Mouse (Mus musculus): Measurements from ENCODE around the gene Slc35f4. TPM values are rescaled to one million over a fixed set of nuclear protein-coding genes. Genes with fewer than 3 reads are reported as not detected.

The Slc35f4 gene
- polyA plus RNA-seq, 1 experiment from 2014 or later = not detected

DNA sequence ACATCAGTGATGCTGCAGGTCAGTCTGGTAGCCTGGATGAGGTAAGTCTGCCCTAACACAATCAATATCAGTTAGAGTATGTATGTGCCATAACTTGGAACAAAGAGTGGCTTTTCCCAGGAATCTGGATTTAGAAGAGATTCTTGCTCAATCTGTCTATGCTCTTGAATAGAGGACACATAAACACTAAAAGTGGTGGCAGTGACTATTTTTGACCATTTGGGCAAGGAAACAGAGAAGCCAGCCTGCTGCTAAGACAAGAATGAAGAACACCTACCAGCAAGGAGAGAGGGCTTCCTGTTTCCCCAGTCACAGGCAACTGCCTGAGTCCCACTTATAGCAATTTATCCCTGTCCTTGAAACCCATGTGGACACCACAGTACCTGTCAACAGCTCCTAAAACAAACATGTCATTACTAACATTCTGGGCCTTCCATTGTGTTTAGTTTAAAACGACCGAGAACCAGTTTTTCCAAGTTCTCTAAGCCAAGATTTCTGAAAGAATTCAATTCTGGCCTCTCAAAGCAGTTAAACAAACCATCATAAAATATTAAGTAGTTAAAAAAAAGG lies 10.7 kb downstream of the Slc35f4 start:
- TF ChIP-seq EP300 (IDR thresholded peaks at IDR 0.05) (no peak), CTCF (IDR thresholded peaks at IDR 0.05) (no peak)
- no peak overlapping the region for H3K9ac ChIP-seq (replicated peaks; ENCODE audit: low read depth)
- H3K4me1 ChIP-seq (ENCODE audit: insufficient read depth, low read depth, low read length) = no peaks in the 10 kb centered on the region
- no peak overlapping the region for H3K27ac ChIP-seq (ENCODE audit: low read length)
- WGBS = 21% methylated on average over 2 of the region's 2 CpGs
- ATAC-seq = peak; percentile 33; the same call in 1 of the 2 replicates
- H3K4me3 ChIP-seq (ENCODE audit: low read depth, low read length) = no peak overlapping the region
- no peaks in the 10 kb centered on the region for H3K9me3 ChIP-seq (ENCODE audit: low read length)
- DNase-seq (ENCODE audit: low spot score) = peak; percentile 35
- no peak overlapping the region for H3K4me2 ChIP-seq (replicated peaks; ENCODE audit: low read depth, low read length)
- no peaks in the 10 kb centered on the region for H3K36me3 ChIP-seq (ENCODE audit: insufficient read depth, low read length)
- H3K27me3 ChIP-seq (replicated peaks; ENCODE audit: insufficient read depth, low read length) = no peaks in the 10 kb centered on the region

DNA sequence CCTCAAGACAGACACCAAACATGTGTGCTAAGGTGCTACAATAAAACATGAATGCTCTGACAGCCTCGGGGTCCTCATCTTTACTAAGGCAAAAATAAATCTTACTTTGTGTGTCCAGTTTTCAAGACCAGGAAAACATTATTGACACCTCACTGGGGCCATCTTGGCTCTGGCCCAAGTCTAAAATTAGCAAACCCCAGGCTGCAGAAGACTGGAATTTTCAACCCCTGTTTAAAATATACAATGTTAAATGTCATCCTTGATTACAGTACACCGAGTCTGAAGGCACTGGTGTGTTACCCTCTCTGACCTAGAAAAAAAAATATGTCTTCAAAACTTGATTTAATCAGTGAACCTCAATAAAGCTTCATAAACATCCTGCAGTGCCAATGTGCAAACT lies 11.7 kb downstream of the Slc35f4 start:
- Histone ChIP-seq H3K9me3 (ENCODE audit: low read length) (no peaks in the 10 kb centered on the region), H3K27me3 (replicated peaks; ENCODE audit: insufficient read depth, low read length) (no peaks in the 10 kb centered on the region), H3K27ac (ENCODE audit: low read length) (no peak overlapping the region), H3K36me3 (ENCODE audit: insufficient read depth, low read length) (no peaks in the 10 kb centered on the region), H3K4me1 (ENCODE audit: insufficient read depth, low read depth, low read length) (no peaks in the 10 kb centered on the region), H3K4me3 (ENCODE audit: low read depth, low read length) (no peak overlapping the region), H3K9ac (replicated peaks; ENCODE audit: low read depth) (no peak overlapping the region), H3K4me2 (replicated peaks; ENCODE audit: low read depth, low read length) (no peak overlapping the region)
- TF ChIP-seq EP300 (IDR thresholded peaks at IDR 0.05) (no peak), CTCF (IDR thresholded peaks at IDR 0.05) (no peak)
- DNase-seq (ENCODE audit: low spot score) (no peak), ATAC-seq (no peak)
- WGBS = 25% methylated on average over 2 of the region's 2 CpGs

DNA sequence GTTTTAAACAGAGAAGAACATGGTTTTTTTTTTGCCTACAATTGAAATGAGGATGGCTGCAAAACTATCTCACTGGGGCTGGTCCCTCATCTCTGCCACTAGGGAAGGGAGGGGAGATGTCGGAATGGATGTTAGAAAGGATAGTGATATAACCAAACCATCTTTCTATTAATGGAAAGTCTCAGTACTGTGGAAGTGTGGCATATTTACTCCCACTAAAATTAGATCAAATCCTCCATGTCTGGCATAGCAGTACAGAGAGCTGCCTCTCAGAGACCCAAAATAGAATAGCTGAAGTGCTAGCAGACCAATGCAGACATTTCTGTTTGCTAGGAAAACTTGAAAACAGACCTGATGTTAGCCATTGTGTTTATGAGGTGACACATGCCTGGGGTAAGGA lies 30.7 kb downstream of the Slc35f4 start:
- H3K27me3 ChIP-seq (replicated peaks; ENCODE audit: insufficient read depth, low read length) = no peaks in the 10 kb centered on the region
- WGBS = 93% methylated on average over 1 of the region's 1 CpGs
- H3K4me2 ChIP-seq (replicated peaks; ENCODE audit: low read depth, low read length) = no peak overlapping the region
- DNase-seq (ENCODE audit: low spot score) = no peak
- H3K4me1 ChIP-seq (ENCODE audit: insufficient read depth, low read depth, low read length) = no peaks in the 10 kb centered on the region
- no peaks in the 10 kb centered on the region for H3K9me3 ChIP-seq (ENCODE audit: low read length)
- H3K27ac ChIP-seq (ENCODE audit: low read length) = no peak overlapping the region
- no peaks in the 10 kb centered on the region for H3K36me3 ChIP-seq (ENCODE audit: insufficient read depth, low read length)
- no peak overlapping the region for H3K4me3 ChIP-seq (ENCODE audit: low read depth, low read length)
- no peak for ATAC-seq
- no peak overlapping the region for H3K9ac ChIP-seq (replicated peaks; ENCODE audit: low read depth)
- TF ChIP-seq EP300 (IDR thresholded peaks at IDR 0.05) (no peak), CTCF (IDR thresholded peaks at IDR 0.05) (no peak)

DNA sequence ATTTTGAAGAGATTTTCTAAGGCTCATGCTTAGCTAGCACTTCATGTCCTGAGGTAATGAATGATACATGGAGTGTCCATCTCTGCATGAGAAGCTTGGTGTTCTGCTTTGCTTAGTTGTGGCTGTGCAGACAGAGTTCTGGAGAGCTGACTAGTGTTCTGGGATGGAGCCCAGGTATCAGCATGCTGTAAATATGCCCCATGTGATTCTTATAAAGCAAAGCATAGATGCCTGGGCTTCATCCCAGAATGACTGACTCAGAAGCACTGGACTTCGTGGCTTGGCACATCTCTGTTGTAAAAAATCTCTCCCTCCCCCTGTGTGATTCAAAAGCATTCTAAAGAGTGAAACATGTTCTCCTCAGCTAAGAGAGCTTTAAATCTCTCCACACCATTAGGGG lies 32.1 kb downstream of the Slc35f4 start:
- DNase-seq (ENCODE audit: low spot score) (no peak), ATAC-seq (no peak)
- no peak overlapping the region for H3K9ac ChIP-seq (replicated peaks; ENCODE audit: low read depth)
- no peak overlapping the region for H3K4me2 ChIP-seq (replicated peaks; ENCODE audit: low read depth, low read length)
- no peaks in the 10 kb centered on the region for H3K27me3 ChIP-seq (replicated peaks; ENCODE audit: insufficient read depth, low read length)
- no peak overlapping the region for H3K27ac ChIP-seq (ENCODE audit: low read length)
- no peak overlapping the region for H3K4me3 ChIP-seq (ENCODE audit: low read depth, low read length)
- no peaks in the 10 kb centered on the region for H3K9me3 ChIP-seq (ENCODE audit: low read length)
- H3K4me1 ChIP-seq (ENCODE audit: insufficient read depth, low read depth, low read length) = no peaks in the 10 kb centered on the region
- WGBS = 64% methylated on average over 1 of the region's 1 CpGs
- TF ChIP-seq EP300 (IDR thresholded peaks at IDR 0.05) = no peak
- TF ChIP-seq CTCF (IDR thresholded peaks at IDR 0.05) = no peak
- no peaks in the 10 kb centered on the region for H3K36me3 ChIP-seq (ENCODE audit: insufficient read depth, low read length)

DNA sequence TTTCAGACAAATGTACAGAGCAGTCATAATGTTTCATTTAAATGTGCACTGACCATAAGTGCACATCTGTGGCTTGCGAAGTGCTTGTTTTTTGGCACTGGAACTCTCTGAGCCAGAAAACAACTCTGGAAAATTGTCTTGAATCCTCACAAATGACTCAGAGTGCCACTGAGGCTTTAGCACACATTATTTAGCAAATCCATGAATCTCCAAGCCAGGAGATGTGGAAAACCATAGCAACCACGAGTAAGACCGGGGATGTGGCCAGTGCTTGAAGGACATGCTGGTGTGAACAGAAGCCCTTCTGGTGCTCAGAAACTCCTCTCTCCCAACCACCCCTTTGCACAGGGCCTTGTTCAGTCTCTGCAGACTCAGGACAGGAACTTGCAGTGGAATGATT lies 33.3 kb downstream of the Slc35f4 start:
- no peak for DNase-seq (ENCODE audit: low spot score)
- WGBS = 70% methylated on average over 3 of the region's 3 CpGs

DNA sequence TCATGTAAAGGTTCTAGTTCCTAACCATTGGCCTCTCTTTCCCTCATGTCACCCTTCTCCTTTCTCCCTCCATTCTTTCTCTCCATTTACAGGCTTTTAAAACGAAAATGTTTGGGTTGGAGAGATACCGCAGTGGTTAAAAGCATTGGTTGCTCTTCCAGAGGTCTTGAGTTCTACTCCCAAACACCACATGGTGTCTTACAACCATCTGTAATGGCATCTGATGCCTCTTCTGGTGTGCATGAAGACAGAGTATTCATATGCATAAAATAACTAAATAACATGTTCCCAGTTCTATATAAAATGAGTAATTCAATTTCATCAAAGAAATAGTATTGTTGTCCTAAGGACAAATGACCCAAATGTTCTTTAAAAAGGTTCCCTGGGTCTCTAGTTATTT lies 49.2 kb downstream of the Slc35f4 start:
- Histone ChIP-seq H3K27ac (ENCODE audit: low read length) (no peak overlapping the region), H3K9me3 (ENCODE audit: low read length) (no peaks in the 10 kb centered on the region), H3K9ac (replicated peaks; ENCODE audit: low read depth) (no peak overlapping the region), H3K4me1 (ENCODE audit: insufficient read depth, low read depth, low read length) (no peaks in the 10 kb centered on the region), H3K36me3 (ENCODE audit: insufficient read depth, low read length) (no peaks in the 10 kb centered on the region), H3K27me3 (replicated peaks; ENCODE audit: insufficient read depth, low read length) (no peaks in the 10 kb centered on the region), H3K4me2 (replicated peaks; ENCODE audit: low read depth, low read length) (no peak overlapping the region), H3K4me3 (ENCODE audit: low read depth, low read length) (no peak overlapping the region)
- no peak for ATAC-seq
- DNase-seq (ENCODE audit: low spot score) = no peak
- no peak for TF ChIP-seq EP300 (IDR thresholded peaks at IDR 0.05)
- no peak for TF ChIP-seq CTCF (IDR thresholded peaks at IDR 0.05)
- WGBS = 81% methylated on average over 2 of the region's 2 CpGs

More for the DNA sequence above, 33.3 kb downstream of the Slc35f4 start:
- Histone ChIP-seq H3K27ac (ENCODE audit: low read length) (no peak overlapping the region), H3K36me3 (ENCODE audit: insufficient read depth, low read length) (no peaks in the 10 kb centered on the region), H3K4me2 (replicated peaks; ENCODE audit: low read depth, low read length) (no peak overlapping the region), H3K27me3 (replicated peaks; ENCODE audit: insufficient read depth, low read length) (no peaks in the 10 kb centered on the region), H3K9me3 (ENCODE audit: low read length) (no peaks in the 10 kb centered on the region), H3K4me1 (ENCODE audit: insufficient read depth, low read depth, low read length) (no peaks in the 10 kb centered on the region), H3K4me3 (ENCODE audit: low read depth, low read length) (no peak overlapping the region), H3K9ac (replicated peaks; ENCODE audit: low read depth) (no peak overlapping the region)
- ATAC-seq = no peak
- TF ChIP-seq EP300 (IDR thresholded peaks at IDR 0.05) (no peak), CTCF (IDR thresholded peaks at IDR 0.05) (no peak)

DNA sequence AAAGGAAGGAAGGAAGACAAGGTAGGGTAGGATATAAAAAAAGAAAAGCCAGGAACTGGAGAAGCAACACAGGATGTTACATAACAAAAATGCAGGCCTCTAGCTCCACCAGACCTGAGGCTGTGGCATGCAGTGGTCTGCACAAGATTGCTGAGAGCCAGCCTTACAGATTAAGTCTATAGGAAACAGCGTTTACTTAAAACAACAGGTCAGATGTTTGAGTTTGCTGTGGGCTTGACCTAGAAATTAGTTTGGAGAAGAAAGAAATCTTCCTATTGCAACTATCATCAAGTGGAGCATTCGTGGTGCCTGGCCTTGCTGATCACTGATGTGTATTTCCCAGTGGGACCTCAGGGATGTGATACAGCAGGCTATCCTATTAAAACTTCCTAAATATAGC lies 64.1 kb downstream of the Slc35f4 start:
- no peaks in the 10 kb centered on the region for H3K36me3 ChIP-seq (ENCODE audit: insufficient read depth, low read length)
- no peaks in the 10 kb centered on the region for H3K27me3 ChIP-seq (replicated peaks; ENCODE audit: insufficient read depth, low read length)
- no peak overlapping the region for H3K4me2 ChIP-seq (replicated peaks; ENCODE audit: low read depth, low read length)
- WGBS = 55% methylated on average over 2 of the region's 2 CpGs
- no peak overlapping the region for H3K9ac ChIP-seq (replicated peaks; ENCODE audit: low read depth)
- TF ChIP-seq CTCF (IDR thresholded peaks at IDR 0.05) = no peak
- no peak for TF ChIP-seq EP300 (IDR thresholded peaks at IDR 0.05)
- DNase-seq (ENCODE audit: low spot score) (no peak), ATAC-seq (no peak)
- H3K4me1 ChIP-seq (ENCODE audit: insufficient read depth, low read depth, low read length) = no peaks in the 10 kb centered on the region
- H3K4me3 ChIP-seq (ENCODE audit: low read depth, low read length) = no peak overlapping the region
- no peak overlapping the region for H3K27ac ChIP-seq (ENCODE audit: low read length)
- no peaks in the 10 kb centered on the region for H3K9me3 ChIP-seq (ENCODE audit: low read length)

Data from lung, postnatal 0 days (tissue).